Mouse (Mus musculus): ENCODE data around the gene Cdv3. TPM values are rescaled to one million over a fixed set of nuclear protein-coding genes. Genes with fewer than 3 reads are reported as not detected.

Gene Cdv3
- polyA plus RNA-seq, 1 experiment from 2014 or later, result 85.0 TPM

DNA sequence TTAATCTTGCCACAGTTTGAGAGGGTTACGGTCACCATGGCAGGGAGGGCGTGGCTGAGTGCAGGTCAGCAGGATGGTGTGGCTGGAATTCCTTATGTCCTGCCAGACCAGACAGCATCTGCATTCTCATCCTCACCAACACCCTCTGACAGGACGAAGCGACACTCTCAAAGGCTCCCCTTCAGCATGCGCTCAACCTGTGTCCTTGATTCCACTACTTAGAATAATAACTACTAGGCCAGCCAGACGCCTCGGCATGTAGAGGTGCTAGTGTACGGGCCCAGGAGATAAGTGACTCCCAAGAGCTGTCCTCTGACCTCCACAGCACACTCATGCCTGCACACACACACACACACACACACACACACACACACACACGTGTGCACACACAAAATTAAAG is 13.6 kb upstream of the Cdv3 start:
- no peak for DNase-seq (ENCODE audit: low spot score)
- H3K4me1 ChIP-seq (replicated peaks; ENCODE audit: control insufficient read depth, insufficient read depth, low read length), result no peaks in the 10 kb centered on the region
- H3K4me3 ChIP-seq (ENCODE audit: low read depth, low read length), result no peak overlapping the region
- no peak for ATAC-seq (replicated peaks; ENCODE audit: low FRiP score, low TSS enrichment, low read depth)
- H3K27me3 ChIP-seq (replicated peaks; ENCODE audit: control insufficient read depth, insufficient read depth, low read length), result no peaks in the 10 kb centered on the region
- no peaks in the 10 kb centered on the region for H3K36me3 ChIP-seq (ENCODE audit: control insufficient read depth, insufficient read depth, low read length)
- 62% methylated on average over 9 of the region's 9 CpGs for WGBS
- no peak overlapping the region for H3K27ac ChIP-seq (ENCODE audit: low read depth)
- H3K9me3 ChIP-seq (ENCODE audit: control insufficient read depth, low read length), result no peaks in the 10 kb centered on the region
- H3K4me2 ChIP-seq (ENCODE audit: low read length), result no peak overlapping the region
- no peak overlapping the region for H3K9ac ChIP-seq (ENCODE audit: low read length)

DNA sequence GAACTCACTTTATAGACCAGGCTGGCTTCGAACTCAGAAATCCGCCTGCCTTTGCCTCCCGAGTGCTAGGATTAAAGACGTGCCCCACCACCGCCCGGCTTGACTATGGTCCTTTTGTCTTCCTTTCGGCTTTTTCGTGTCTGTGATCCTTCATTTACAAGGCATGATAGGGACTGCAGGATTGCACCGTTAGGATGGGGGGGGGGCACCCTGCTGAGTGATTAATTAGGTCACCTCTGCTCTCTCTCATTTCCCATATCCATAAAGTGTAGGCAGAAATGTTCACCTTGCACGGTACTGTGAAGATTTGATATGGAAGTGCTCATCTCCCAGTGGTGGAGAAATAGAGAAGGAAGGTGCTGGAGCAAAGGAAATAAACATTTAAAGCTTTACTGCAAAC is 13.0 kb upstream of the Cdv3 start:
- Histone ChIP-seq H3K27ac (ENCODE audit: low read depth) (no peak overlapping the region), H3K9ac (ENCODE audit: low read length) (no peak overlapping the region), H3K27me3 (replicated peaks; ENCODE audit: control insufficient read depth, insufficient read depth, low read length) (no peaks in the 10 kb centered on the region), H3K9me3 (ENCODE audit: control insufficient read depth, low read length) (no peaks in the 10 kb centered on the region), H3K4me1 (replicated peaks; ENCODE audit: control insufficient read depth, insufficient read depth, low read length) (no peaks in the 10 kb centered on the region), H3K4me2 (ENCODE audit: low read length) (no peak overlapping the region), H3K36me3 (ENCODE audit: control insufficient read depth, insufficient read depth, low read length) (no peaks in the 10 kb centered on the region), H3K4me3 (ENCODE audit: low read depth, low read length) (no peak overlapping the region)
- DNase-seq (ENCODE audit: low spot score) (no peak), ATAC-seq (replicated peaks; ENCODE audit: low FRiP score, low TSS enrichment, low read depth) (no peak)
- 65% methylated on average over 10 of the region's 10 CpGs for WGBS

DNA sequence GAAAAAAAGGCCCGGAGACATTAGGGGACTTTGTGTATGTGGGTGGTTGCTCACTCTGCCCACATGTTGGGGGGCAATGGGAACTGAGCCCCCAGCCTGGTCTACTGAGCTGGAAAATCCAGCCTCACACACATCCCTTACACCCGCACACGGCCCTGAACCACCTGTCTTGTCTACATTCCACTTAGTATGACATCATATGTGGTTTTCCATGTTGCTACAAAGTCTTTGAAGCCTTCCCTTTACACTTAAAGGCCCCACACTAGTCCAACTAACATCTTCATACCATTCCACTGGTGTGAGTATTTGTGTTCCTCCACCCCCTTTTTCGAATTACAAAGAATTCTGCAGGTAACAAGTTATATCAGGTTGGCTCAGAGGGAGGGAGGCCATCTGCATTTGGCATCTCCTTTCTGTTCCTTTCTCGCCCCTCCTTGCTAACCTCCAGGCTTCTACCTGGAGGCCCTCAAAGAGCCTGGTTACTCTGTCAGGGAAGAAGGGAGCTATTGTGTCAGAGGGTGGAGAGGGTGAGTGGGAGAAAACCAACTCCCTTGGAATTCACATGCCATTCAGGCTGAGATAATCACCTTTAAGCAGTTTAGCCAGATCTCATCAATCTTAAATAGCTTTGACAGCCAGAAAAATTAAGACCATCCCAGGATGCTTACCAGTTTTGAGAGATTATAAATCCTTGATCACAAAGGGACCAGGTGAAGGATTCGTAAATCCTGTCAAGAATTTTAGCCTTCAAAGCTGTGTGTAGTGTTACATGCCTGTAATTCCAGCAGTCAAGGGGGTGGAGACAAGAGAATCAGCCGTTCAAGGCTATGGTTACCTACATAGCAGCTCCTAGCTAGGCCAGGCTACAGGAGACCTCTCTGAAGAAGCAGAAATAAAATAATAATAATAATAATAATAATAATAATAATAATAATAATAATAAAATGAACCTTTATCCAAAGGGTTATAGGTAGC is 11.0 kb upstream of the Cdv3 start:
- Histone ChIP-seq H3K4me1 (replicated peaks; ENCODE audit: control insufficient read depth, insufficient read depth, low read length) (no peaks in the 10 kb centered on the region), H3K9ac (ENCODE audit: low read length) (no peak overlapping the region), H3K36me3 (ENCODE audit: control insufficient read depth, insufficient read depth, low read length) (no peaks in the 10 kb centered on the region), H3K27ac (ENCODE audit: low read depth) (no peak overlapping the region), H3K4me3 (ENCODE audit: low read depth, low read length) (no peak overlapping the region), H3K9me3 (ENCODE audit: control insufficient read depth, low read length) (no peaks in the 10 kb centered on the region), H3K4me2 (ENCODE audit: low read length) (no peak overlapping the region), H3K27me3 (replicated peaks; ENCODE audit: control insufficient read depth, insufficient read depth, low read length) (no peaks in the 10 kb centered on the region)
- WGBS, result 69% methylated on average over 7 of the region's 7 CpGs
- ATAC-seq (replicated peaks; ENCODE audit: low FRiP score, low TSS enrichment, low read depth) (peak; percentile 29; the same call in 1 of the 2 replicates), DNase-seq (ENCODE audit: low spot score) (no peak)

DNA sequence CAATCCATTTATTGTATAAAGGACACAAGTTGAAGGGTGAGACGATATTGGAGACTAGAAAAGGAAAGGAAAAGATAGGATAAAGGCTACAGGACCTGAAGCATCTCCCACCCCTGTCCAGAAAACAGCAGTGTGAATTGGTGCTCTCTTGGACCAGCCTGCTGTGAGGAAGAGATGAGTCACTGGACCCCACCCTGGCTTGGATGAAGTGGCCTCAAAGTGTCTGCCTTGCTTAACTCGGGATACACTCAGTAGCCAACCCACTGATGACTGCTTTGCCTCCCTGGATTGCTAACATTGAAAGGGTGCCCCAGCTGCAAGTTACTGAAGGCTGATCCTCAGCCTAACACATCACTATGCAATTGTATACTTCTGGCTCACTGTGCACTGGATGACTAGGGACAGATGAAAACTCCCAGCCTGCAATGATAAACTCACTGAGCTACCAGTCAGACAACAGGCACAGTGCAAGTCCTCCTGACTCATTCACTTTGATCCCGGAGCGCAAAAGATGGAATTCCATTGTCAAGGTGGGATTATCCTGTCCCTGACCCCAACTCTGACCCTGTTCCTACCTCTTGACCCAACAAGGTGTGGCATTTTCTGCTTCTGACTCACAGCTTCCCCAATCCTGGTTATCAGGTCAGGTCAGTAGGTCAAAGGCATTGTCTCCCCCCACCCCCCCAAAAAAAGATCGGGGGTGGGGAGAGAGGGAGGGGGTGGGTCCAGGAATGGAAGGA is 6.8 kb upstream of the Cdv3 start:
- no peak for DNase-seq (ENCODE audit: low spot score)
- H3K27ac ChIP-seq (ENCODE audit: low read depth), result no peak overlapping the region
- H3K9me3 ChIP-seq (ENCODE audit: control insufficient read depth, low read length), result no peaks in the 10 kb centered on the region
- no peak overlapping the region for H3K9ac ChIP-seq (ENCODE audit: low read length)
- 0 out of 2 replicates have a peak, but pooled peaks cover 5% of the 10 kb centered on the region for H3K36me3 ChIP-seq (ENCODE audit: control insufficient read depth, insufficient read depth, low read length)
- H3K4me1 ChIP-seq (replicated peaks; ENCODE audit: control insufficient read depth, insufficient read depth, low read length), result no peaks in the 10 kb centered on the region
- ATAC-seq (replicated peaks; ENCODE audit: low FRiP score, low TSS enrichment, low read depth), result no peak
- H3K4me2 ChIP-seq (ENCODE audit: low read length), result no peak overlapping the region
- 63% methylated on average over 5 of the region's 5 CpGs for WGBS
- H3K27me3 ChIP-seq (replicated peaks; ENCODE audit: control insufficient read depth, insufficient read depth, low read length), result no peaks in the 10 kb centered on the region
- H3K4me3 ChIP-seq (ENCODE audit: low read depth, low read length), result no peak overlapping the region

DNA sequence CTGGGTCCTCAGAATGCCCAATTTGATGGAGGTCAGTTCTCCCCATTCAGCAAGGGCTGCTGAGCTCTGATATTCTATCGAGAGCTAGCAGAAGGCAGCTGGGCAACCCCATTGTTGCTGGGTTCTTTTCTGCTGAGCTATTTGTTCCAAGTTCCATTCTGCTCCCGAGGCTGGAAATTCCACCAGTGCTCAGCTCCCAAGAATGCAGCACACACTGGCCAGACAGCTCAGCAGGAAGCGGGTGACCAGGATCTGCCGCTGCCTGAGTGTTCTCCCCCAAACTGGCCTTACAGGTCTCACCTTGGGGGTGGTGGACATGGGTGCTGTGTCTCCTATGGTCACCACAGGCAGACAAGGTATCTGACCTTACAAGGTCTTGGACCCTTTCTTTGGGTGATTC is 4.3 kb upstream of the Cdv3 start:
- H3K4me3 ChIP-seq (ENCODE audit: low read depth, low read length), result no peak overlapping the region
- H3K4me1 ChIP-seq (replicated peaks; ENCODE audit: control insufficient read depth, insufficient read depth, low read length), result peaks cover 7% of the 10 kb centered on the region; the same call in 1 of the 2 replicates
- no peak overlapping the region for H3K4me2 ChIP-seq (ENCODE audit: low read length)
- DNase-seq (ENCODE audit: low spot score), result no peak
- no peak overlapping the region for H3K27ac ChIP-seq (ENCODE audit: low read depth)
- H3K27me3 ChIP-seq (replicated peaks; ENCODE audit: control insufficient read depth, insufficient read depth, low read length), result no peaks in the 10 kb centered on the region
- 76% methylated on average over 4 of the region's 4 CpGs for WGBS
- ATAC-seq (replicated peaks; ENCODE audit: low FRiP score, low TSS enrichment, low read depth), result no peak
- H3K9me3 ChIP-seq (ENCODE audit: control insufficient read depth, low read length), result no peaks in the 10 kb centered on the region
- H3K9ac ChIP-seq (ENCODE audit: low read length), result no peak overlapping the region
- 0 out of 2 replicates have a peak, but pooled peaks cover 5% of the 10 kb centered on the region for H3K36me3 ChIP-seq (ENCODE audit: control insufficient read depth, insufficient read depth, low read length)

DNA sequence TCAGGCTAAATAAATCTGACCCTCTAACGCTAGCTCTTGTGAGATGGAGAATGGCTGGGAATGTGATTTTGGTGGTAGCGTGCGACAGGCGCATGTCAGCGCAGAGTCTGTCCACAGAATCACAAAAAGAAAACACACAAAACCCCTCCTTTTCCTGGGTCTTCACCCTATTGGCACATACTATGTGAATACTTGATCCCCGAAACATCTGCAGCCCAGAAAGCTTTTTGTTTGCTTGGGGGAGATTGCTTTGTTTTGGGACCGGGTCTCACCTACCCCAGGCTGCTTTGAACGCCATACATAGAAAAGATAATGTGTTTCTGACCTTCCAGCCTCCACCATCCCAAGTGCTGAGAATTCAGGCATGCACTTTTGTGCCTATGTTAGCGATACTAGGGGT is 716 bp upstream of the Cdv3 start:
- H3K4me2 ChIP-seq (ENCODE audit: low read length), result peak overlapping the region; percentile 64
- H3K27ac ChIP-seq (ENCODE audit: low read depth), result peak overlapping the region; percentile 79
- WGBS, result 57% methylated on average over 9 of the region's 9 CpGs
- no peaks in the 10 kb centered on the region for H3K27me3 ChIP-seq (replicated peaks; ENCODE audit: control insufficient read depth, insufficient read depth, low read length)
- ATAC-seq (replicated peaks; ENCODE audit: low FRiP score, low TSS enrichment, low read depth) (peak; percentile 1; the same call in 1 of the 2 replicates), DNase-seq (ENCODE audit: low spot score) (no peak)
- H3K4me1 ChIP-seq (replicated peaks; ENCODE audit: control insufficient read depth, insufficient read depth, low read length), result peaks cover 16% of the 10 kb centered on the region
- H3K9me3 ChIP-seq (ENCODE audit: control insufficient read depth, low read length), result no peaks in the 10 kb centered on the region
- peaks cover 25% of the 10 kb centered on the region for H3K36me3 ChIP-seq (ENCODE audit: control insufficient read depth, insufficient read depth, low read length)
- H3K4me3 ChIP-seq (ENCODE audit: low read depth, low read length), result peak overlapping the region; percentile 33
- H3K9ac ChIP-seq (ENCODE audit: low read length), result peak overlapping the region; percentile 48

DNA sequence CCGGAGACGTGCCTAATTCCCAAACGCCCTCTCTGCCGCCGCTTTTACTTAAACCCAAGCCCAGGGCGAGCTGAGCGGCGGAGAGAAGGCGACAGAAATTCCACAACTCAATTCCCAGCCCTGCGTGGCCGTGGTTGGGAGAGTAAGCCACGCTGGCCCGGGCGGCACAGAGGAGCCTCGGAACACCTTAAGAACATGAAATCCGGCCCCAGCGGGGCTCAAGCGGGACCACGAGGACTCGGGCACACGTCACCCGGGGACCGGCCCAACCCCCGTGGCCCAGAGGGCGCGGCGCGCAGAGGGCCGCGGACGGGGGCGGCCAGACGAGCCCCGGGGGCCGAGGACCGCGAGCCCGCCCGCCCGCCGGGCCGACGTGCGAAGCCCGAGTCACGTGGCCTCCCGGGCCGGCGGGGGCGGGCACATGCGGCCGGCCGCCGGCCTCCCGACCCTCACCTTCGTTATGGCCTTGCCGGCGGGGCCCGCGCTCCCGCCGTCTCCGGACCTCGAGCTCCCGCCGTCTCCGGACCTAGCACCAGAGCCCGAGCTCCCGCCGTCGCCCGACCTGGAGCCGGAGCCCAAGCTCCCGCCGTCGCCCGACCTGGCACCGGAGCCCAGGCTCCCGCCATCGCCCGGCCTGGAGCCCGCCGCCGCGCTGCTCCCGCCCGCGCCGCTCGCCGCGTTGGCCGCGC is 895 bp downstream of the Cdv3 start:
- Histone ChIP-seq H3K4me1 (replicated peaks; ENCODE audit: control insufficient read depth, insufficient read depth, low read length) (peaks cover 16% of the 10 kb centered on the region), H3K4me3 (ENCODE audit: low read depth, low read length) (peak overlapping the region; percentile 96), H3K4me2 (ENCODE audit: low read length) (peak overlapping the region; percentile 54), H3K9ac (ENCODE audit: low read length) (peak overlapping the region; percentile 87), H3K27me3 (replicated peaks; ENCODE audit: control insufficient read depth, insufficient read depth, low read length) (no peaks in the 10 kb centered on the region), H3K9me3 (ENCODE audit: control insufficient read depth, low read length) (no peaks in the 10 kb centered on the region), H3K36me3 (ENCODE audit: control insufficient read depth, insufficient read depth, low read length) (peaks cover 39% of the 10 kb centered on the region), H3K27ac (ENCODE audit: low read depth) (peak overlapping the region; percentile 95)
- DNase-seq (ENCODE audit: low spot score) (peak; percentile 81), ATAC-seq (replicated peaks; ENCODE audit: low FRiP score, low TSS enrichment, low read depth) (peak; percentile 34)
- WGBS, result 4% methylated on average over 65 of the region's 94 CpGs

DNA sequence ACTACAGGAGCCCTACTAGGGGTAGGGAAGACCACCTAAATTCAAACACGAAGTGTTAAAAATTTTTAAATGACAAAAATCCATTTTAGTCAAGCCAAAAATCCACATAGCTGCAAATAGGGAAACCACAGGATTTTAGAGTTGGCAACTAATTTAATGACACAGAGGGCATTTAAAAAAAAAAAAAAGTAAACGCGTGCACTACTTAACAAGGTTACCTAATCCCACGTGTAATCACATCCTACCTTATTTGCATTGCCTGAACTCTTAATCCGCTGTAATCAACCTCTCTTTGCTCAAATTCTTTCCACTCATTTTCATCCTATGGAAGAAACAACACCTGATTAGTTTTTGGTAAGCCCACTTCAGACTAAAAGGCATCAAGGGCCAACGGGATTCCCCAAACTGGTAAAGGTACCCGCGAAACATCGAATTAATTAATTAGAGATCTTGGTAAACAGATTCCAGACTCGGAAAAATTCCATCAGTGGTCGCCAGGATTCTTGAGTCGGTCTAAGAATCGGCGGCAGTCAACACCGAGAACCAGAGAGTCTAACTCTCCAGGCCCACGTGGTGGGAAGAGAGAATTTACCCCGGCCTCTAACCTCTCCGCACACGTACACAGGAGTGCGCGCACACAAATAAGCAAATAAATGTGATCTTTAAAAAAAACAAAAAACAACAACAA is 1.8 kb downstream of the Cdv3 start:
- no peaks in the 10 kb centered on the region for H3K27me3 ChIP-seq (replicated peaks; ENCODE audit: control insufficient read depth, insufficient read depth, low read length)
- WGBS, result 1% methylated on average over 21 of the region's 21 CpGs

More for the DNA sequence above, 1.8 kb downstream of the Cdv3 start:
- H3K4me3 ChIP-seq (ENCODE audit: low read depth, low read length), result peak overlapping the region; percentile 96
- H3K4me1 ChIP-seq (replicated peaks; ENCODE audit: control insufficient read depth, insufficient read depth, low read length), result peaks cover 16% of the 10 kb centered on the region
- H3K27ac ChIP-seq (ENCODE audit: low read depth), result no peak overlapping the region; the same call in 1 of the 2 replicates
- DNase-seq (ENCODE audit: low spot score) (peak; percentile 64), ATAC-seq (replicated peaks; ENCODE audit: low FRiP score, low TSS enrichment, low read depth) (no peak)
- H3K4me2 ChIP-seq (ENCODE audit: low read length), result peak overlapping the region; percentile 54
- peak overlapping the region; percentile 87 for H3K9ac ChIP-seq (ENCODE audit: low read length)
- no peaks in the 10 kb centered on the region for H3K9me3 ChIP-seq (ENCODE audit: control insufficient read depth, low read length)
- peaks cover 43% of the 10 kb centered on the region for H3K36me3 ChIP-seq (ENCODE audit: control insufficient read depth, insufficient read depth, low read length)

Data from intestine, embryonic 14.5 days (tissue).